Mouse (Mus musculus): ENCODE measurements around the gene Aasdh. TPM values are rescaled to one million over a fixed set of nuclear protein-coding genes. Genes with fewer than 3 reads are reported as not detected.

Gene Aasdh
- total and polyA plus RNA-seq, 3 experiments: 20.7 to 26.5 TPM; not detected in 1

DNA sequence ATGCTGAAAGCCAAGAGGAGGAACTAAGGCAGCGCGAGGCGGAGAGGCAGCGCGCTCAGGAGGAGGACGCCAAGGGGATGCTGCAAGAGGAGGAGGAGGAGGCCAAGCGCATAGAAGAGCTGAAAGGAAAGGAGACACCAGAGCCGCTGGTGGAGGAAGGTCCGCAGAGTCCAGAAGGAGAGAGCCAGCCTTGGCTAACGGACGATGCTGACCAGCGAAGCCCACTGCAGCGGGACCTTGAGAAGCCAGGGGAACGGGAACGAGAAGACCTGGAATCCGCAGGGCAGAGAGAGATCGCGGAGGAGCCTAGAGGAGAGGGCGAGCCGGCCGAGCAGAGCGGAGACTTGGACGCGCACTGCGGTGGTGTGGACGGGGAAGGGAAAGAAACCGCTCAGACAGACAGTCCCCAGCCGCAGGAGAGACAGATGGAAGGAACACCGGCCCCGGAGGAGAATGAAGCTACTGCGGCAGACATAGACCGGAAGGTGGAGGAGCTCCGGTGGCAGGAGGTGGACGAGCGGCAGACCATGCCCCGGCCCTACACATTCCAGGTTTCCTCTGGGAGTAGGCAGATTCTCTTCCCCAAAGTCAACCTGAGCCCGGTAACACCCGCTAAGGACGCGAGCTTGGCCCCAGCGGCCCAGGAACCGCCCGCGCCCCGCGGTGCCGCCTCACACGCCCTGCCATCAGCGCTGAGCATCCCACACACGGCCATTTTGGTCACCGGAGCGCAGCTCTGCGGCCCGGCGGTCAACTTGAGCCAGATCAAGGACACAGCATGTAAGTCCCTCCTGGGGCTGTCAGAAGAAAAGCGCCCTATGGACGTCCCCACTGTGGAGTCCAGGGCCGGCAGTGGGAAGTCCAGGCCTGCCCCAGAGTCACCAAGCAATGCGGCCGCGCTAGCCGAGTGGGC lies 48.0 kb downstream of the Aasdh start:
- TF ChIP-seq BHLHE40 (IDR thresholded peaks at IDR 0.05; ENCODE audit: borderline replicate concordance, low read depth, low read length) (no peak), MAZ (IDR thresholded peaks at IDR 0.05; ENCODE audit: low read depth, low read length) (no peak), SMC3 (IDR thresholded peaks at IDR 0.05; ENCODE audit: low read depth, low read length) (no peak), RCOR1 (IDR thresholded peaks at IDR 0.05; ENCODE audit: low read depth, low read length) (no peak), HCFC1 (IDR thresholded peaks at IDR 0.05; ENCODE audit: low read depth, low read length) (no peak), POLR2AphosphoS2 (IDR thresholded peaks at IDR 0.05; ENCODE audit: low read length) (no peak), TAL1 (IDR thresholded peaks at IDR 0.05; ENCODE audit: low read length) (no peak), USF2 (IDR thresholded peaks at IDR 0.05; ENCODE audit: borderline replicate concordance in 1 of 2, insufficient read depth in 1 of 2, low read depth in 1 of 2, low read length in 2 of 2) (no peak), MYB (IDR thresholded peaks at IDR 0.05; ENCODE audit: low read depth, low read length) (no peak), MXI1 (IDR thresholded peaks at IDR 0.05; ENCODE audit: low read depth, low read length) (no peak), ETS1 (IDR thresholded peaks at IDR 0.05; ENCODE audit: low read depth, low read length) (no peak), NELFE (IDR thresholded peaks at IDR 0.05; ENCODE audit: low read depth, low read length) (no peak), KAT2A (conservative IDR thresholded peaks at IDR 0.05; ENCODE audit: low read depth, low read length) (no peak), CTCF (IDR thresholded peaks at IDR 0.05 in 2 of 3, conservative IDR thresholded peaks at IDR 0.05 in 1 of 3; ENCODE audit: control insufficient read depth in 1 of 3, insufficient read depth in 1 of 3, low read depth in 2 of 3, low read length in 3 of 3, poor library complexity in 1 of 3, severe bottlenecking in 1 of 3) (no peak), SIN3A (IDR thresholded peaks at IDR 0.05; ENCODE audit: low read length) (no peak)
- Histone ChIP-seq H3K4me1 (ENCODE audit: control insufficient read depth in 1 of 2, insufficient read depth in 2 of 2, low read length in 2 of 2) (no peaks in the 10 kb centered on the region; a peak in 1 of 4 replicates), H3K36me3 (ENCODE audit: control insufficient read depth in 1 of 2, insufficient read depth in 2 of 2, low read length in 2 of 2) (no peaks in the 10 kb centered on the region; a peak in 1 of 4 replicates), H3K79me2 (ENCODE audit: control insufficient read depth, insufficient read depth, low read length, poor library complexity) (no peaks in the 10 kb centered on the region), H3K9ac (ENCODE audit: control insufficient read depth, low read depth, low read length, poor library complexity, severe bottlenecking) (no peak overlapping the region), H3K27ac (ENCODE audit: control insufficient read depth, low read depth, low read length) (no peak overlapping the region), H3K9me3 (replicated peaks; ENCODE audit: insufficient read depth, low read length) (no peaks in the 10 kb centered on the region), H3K4me3 (ENCODE audit: control insufficient read depth in 1 of 2, insufficient read depth in 1 of 2, low read depth in 2 of 2, low read length in 2 of 2) (no peak overlapping the region), H3K27me3 (ENCODE audit: control insufficient read depth in 1 of 2, insufficient read depth in 2 of 2, low read length in 2 of 2) (no peaks in the 10 kb centered on the region)
- DNase-seq (ENCODE audit: low read depth, low spot score): no peak

DNA sequence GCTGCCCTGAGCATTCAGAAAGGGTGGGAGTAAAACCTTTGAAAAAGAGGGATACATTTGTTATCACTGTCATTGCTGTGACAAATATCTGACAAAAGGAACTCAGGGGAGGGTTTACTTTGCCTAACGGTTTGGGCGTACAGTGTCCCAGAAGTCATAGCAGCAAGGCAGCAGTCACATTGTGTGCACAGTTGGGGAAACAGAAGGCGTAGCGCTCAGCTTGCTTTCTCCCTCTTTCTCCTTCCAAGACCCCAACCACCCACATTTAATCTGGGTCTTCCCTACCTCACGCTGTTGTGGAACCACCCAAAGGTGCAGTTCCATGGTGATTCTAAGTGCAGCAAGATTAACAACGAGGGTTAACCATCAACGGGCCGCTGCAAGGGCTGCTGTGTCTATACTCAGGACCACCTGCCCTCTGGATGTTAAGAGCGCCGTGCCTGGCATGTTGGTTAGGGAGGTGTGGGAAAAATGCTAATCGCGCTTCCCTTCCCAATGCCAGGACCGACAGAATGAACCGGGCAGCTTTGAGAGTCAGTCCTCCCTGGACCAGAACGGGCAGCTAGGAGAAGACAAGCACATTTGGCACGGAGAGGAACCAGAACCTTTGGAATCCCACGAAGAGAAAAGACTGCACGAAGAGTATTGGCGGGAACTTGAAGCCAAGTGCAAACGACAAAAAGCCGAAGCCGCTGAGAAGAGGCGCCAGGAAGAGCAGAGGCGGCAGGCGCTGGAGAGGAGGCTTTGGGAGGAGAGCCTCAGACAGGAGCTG lies 49.3 kb downstream of the Aasdh start:
- no peaks in the 10 kb centered on the region for H3K9me3 ChIP-seq (replicated peaks; ENCODE audit: insufficient read depth, low read length)
- TF ChIP-seq ETS1 (IDR thresholded peaks at IDR 0.05; ENCODE audit: low read depth, low read length) (no peak), SMC3 (IDR thresholded peaks at IDR 0.05; ENCODE audit: low read depth, low read length) (no peak), ELF1 (IDR thresholded peaks at IDR 0.05; ENCODE audit: low read depth, low read length) (no peak), CHD2 (IDR thresholded peaks at IDR 0.05; ENCODE audit: low read length) (no peak), NRF1 (IDR thresholded peaks at IDR 0.05; ENCODE audit: insufficient read depth, low read depth, low read length, poor library complexity, severe bottlenecking) (no peak), CHD1 (IDR thresholded peaks at IDR 0.05; ENCODE audit: low read depth, low read length) (no peak), MAZ (IDR thresholded peaks at IDR 0.05; ENCODE audit: low read depth, low read length) (no peak), ZKSCAN1 (IDR thresholded peaks at IDR 0.05; ENCODE audit: low read depth, low read length) (no peak), RCOR1 (IDR thresholded peaks at IDR 0.05; ENCODE audit: low read depth, low read length) (no peak)
- no peak overlapping the region for H3K9ac ChIP-seq (ENCODE audit: control insufficient read depth, low read depth, low read length, poor library complexity, severe bottlenecking)
- H3K36me3 ChIP-seq (ENCODE audit: control insufficient read depth in 1 of 2, insufficient read depth in 2 of 2, low read length in 2 of 2): no peaks in the 10 kb centered on the region; a peak in 1 of 4 replicates
- no peaks in the 10 kb centered on the region for H3K27me3 ChIP-seq (ENCODE audit: control insufficient read depth in 1 of 2, insufficient read depth in 2 of 2, low read length in 2 of 2)
- H3K79me2 ChIP-seq (ENCODE audit: control insufficient read depth, insufficient read depth, low read length, poor library complexity): no peaks in the 10 kb centered on the region
- H3K4me3 ChIP-seq (ENCODE audit: control insufficient read depth in 1 of 2, insufficient read depth in 1 of 2, low read depth in 2 of 2, low read length in 2 of 2): no peak overlapping the region
- H3K4me1 ChIP-seq (ENCODE audit: control insufficient read depth in 1 of 2, insufficient read depth in 2 of 2, low read length in 2 of 2): no peaks in the 10 kb centered on the region; a peak in 1 of 4 replicates
- DNase-seq (ENCODE audit: low read depth, low spot score): no peak
- H3K27ac ChIP-seq (ENCODE audit: control insufficient read depth, low read depth, low read length): no peak overlapping the region

Measured in MEL (cell line).